Mouse (Mus musculus): ENCODE measurements at regions not wholly inside any gene's neighbourhood (a gene's known extent, or its start where the extent isn't known, plus 50 kb on each side); places are given as distances from the start of the nearest gene placed in this dataset.

- DNase-seq, result no peak
Measured at GRCm38 (mm10) chr6:111621684-111622480, 651.7 kb upstream of the Lmcd1 start.

DNA sequence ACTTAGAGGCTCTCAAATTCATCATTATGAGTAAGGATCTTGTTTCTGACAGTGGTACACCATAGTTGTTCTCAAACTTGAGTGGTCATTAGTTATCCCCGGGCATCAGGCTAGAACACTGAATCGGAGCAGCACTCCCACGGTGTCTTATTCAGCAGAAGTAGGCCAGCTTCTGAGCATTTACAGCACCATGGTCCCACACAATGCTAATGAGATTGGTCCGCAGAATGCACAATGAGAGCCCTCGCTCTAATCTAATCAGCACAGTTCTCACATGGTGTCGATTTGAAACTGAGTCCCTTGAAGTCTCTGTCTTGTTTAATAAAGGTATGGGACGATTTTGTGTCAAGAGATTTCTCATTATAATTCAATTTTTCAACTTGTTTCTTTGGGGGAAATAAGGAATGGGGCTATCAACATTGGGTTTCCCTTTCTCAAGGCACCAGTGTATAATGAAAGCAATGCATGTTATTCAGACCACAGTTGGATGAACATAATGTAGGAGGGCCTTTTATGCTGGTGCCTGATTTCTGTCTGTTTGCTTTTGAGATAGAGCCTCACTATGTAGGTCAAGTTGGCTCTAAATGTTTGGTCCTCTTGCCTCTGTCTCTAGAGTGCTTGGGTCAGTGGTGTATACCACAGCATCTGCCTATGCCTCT is 650.9 kb upstream of the Lmcd1 start:
- no peak for DNase-seq

GRCm38 (mm10) chr6:111623140-111623497 is 650.4 kb upstream of the Lmcd1 start:
- DNase-seq, result no peak

GRCm38 (mm10) chr6:111625501-111625900 is 648.1 kb upstream of the Lmcd1 start:
- no peak for DNase-seq

- no peak for DNase-seq
Measured at GRCm38 (mm10) chr6:111652736-111653135, 620.8 kb upstream of the Lmcd1 start.

- no peak for DNase-seq
Measured at GRCm38 (mm10) chr6:111659957-111660356, 613.6 kb upstream of the Lmcd1 start.

- DNase-seq, result no peak
Measured at GRCm38 (mm10) chr6:111664603-111665002, 609.0 kb upstream of the Lmcd1 start.

DNA sequence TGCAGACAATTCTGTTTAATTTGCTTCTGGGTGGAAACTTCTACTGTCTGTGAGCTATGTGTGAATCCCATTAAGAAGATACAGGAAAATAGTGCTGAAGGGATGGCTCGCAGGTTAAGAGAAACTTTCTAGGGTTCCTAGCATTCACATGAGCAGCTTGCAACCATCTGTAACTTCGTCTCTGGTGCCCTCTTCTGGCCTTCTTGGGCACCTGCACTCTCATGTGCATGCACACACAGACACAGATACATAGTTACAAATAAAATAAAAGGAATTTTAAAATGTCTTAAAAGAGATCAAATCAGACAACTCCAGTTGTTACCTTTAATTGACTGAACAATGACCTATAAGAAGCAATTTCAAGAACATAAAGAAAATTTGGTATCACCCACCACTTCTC is 588.6 kb upstream of the Lmcd1 start:
- DNase-seq, result no peak

DNA sequence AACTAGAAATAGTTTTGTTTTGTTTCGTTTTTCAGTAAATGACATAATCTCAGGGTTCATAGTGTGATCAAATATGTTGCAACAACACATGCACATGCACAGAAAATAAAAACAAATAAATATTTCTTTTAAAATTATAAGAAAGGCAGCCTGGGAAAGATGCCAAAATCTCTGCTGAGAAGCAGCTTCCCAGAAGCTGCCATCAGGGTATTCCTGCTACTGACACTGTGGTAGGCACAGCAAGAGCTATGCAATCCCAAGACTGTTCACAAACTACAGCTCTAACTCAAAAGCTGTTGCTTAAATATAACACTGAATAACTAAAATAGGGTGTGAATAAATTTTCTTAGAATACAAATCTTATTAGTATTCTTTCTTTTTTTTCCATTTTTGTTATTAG is 570.7 kb upstream of the Lmcd1 start:
- DNase-seq, result no peak

GRCm38 (mm10) chr6:111708277-111708676 is 565.3 kb upstream of the Lmcd1 start:
- DNase-seq, result no peak

GRCm38 (mm10) chr6:111725969-111726368 is 547.6 kb upstream of the Lmcd1 start:
- no peak for DNase-seq

GRCm38 (mm10) chr6:111730381-111730780 is 543.2 kb upstream of the Lmcd1 start:
- DNase-seq, result no peak

GRCm38 (mm10) chr6:111733926-111734325 is 539.6 kb upstream of the Lmcd1 start:
- no peak for DNase-seq

DNA sequence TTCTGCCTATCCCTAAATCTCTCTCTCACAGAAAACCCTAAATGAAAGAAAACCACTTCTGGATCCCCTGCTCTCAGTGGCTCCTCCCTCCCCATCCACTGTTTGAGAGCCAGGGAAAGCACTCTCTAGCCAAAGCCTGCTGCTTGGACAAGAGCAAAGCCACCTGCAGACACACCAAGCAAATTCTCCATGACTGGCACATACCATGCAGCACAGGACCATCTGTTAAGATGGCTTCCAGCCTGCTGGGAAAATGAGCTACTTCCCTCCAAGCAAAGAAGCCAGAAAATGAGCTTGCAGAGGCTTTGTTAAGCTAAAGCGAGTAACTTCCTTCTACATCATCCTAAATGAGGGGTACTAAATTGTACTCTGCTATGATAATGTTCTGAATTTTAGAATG is 534.6 kb upstream of the Lmcd1 start:
- DNase-seq, result peak; percentile 46

DNA sequence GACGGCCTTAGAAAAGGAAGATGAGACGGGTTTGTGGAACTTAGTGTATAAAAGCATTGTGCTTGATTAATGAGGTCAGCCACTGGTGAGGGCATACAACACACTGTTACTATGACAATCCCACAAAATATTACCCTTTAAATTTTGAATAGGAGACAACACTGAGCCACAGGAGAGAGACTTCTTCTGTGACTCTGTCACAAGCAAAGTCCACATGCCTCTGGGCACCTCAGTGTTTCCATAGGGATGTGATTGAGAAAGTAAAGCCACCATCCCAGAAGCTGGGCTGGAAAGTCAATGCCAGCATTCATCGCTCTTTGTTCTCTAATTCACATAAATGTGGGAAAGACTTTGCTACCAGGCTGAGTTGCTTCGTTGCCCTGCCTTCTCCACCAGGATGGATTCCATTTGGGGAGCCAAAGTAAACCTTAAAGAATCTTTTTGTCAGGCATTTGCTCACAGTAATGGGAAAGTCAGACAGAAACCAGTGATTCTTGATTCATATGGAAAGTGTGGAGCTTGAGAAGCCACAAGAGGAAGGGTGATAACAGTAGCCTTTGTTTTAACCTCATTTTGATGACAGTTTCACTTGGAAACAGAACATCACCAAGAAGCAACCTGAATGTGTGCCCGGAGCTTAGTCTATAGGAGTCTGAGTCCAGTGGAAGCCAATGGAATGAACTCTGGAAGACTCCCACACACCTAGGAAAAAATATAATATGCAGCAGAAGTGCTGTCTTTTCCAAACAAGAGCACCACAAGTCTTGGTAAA is 491.7 kb upstream of the Lmcd1 start:
- no peak for DNase-seq

DNA sequence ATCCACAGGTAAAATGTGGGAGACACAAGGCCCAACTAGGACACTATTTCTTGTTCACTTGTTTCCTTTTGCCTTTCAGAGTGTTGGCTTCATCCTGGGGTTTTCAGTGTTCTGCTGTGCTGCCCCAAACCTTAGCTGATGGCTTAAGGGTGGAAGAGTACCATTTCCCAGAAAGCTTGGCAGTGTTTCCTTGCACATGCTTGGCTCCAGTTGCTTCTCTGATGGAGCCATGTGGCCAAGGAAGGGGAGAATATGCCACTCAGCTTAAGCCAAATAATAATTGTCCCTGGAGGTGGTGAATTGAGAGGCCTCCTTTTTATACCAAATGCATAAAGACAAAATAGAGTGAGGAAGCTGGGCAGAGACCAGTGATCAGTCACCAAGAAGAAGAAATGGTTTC is 464.9 kb upstream of the Lmcd1 start:
- no peak for DNase-seq

DNA sequence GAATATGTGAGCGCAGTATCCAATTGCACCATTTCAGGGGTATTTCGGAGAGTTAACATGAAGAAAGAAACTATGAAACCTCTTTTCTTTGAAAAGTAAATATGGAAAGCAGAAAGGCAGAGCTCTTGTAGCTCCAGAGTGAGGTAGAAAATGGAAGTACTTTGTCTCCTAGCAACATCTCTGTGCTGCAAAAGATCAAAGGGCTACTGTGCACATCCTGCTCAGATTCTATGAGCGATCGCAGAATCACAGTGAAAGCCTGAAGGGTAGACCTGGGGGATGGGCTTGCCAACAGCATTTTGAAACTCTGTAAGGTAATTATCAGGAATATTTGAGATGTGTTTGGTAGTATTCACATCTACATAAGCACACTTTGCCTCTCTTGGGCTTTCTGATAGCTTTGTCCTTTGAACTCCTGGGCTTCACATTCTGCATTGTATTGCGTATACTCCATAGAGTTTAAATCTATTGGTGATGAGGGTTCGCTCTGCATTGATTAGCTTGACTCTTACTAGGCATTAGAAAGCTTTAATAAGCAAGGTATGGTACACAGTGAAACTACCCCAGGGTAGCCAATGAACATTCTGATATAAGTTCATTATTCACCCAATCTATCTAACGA is 459.5 kb upstream of the Lmcd1 start:
- DNase-seq, result no peak

- DNase-seq, result no peak
Measured at GRCm38 (mm10) chr6:111815150-111815549, 458.4 kb upstream of the Lmcd1 start.

- no peak for DNase-seq
Measured at GRCm38 (mm10) chr6:111820265-111820664, 453.3 kb upstream of the Lmcd1 start.

DNA sequence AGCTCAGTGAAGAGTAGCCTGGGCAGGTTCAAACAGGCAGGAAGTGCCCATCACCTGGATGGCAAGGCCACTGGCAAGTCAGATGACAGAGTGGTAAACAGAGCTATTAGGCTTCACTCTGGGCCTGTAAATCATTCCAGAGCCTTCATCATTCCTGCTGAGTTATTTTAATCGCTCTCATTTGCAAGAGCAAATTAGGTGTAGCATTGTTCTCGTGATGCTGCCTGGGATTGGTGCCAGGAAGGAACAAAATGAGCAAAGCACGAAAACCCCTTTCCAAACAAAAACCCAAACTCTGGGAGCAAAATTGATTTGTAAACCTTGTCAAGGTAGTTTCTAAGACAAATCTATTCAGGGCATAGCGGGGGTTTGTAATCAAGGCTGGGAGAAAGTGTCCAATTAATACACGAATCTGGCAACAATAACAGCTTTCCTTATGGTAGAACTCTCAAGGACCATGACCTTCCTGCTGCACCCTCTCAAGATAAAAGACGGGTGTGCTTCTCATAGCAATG is 429.2 kb upstream of the Lmcd1 start:
- DNase-seq, result peak; percentile 12

DNA sequence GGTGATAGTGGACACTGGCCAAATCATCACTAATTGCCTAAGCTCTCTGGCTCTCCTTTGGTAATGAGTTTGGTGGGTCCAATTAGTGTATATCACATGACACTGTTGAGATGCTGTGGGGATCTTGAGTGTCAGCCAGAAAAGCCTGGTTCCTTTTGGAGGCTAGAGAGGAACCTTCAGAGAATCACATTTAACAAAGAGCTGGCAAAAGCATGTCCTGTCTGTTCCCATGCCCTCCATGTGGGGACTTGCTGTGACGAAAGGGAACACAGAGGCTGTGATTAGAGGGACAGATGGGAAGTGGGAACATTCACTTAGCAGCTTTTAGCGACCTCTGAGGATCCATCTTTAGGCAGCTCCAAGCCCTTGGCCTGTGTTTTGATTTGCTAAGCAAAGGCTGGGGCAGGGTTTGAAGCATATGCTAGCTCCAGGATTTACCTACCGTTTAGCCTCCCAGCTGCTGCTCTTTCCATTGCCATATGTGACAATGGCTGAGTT is 407.4 kb upstream of the Lmcd1 start:
- peak; percentile 8 for DNase-seq

GRCm38 (mm10) chr6:111882557-111882956 is 391.0 kb upstream of the Lmcd1 start:
- DNase-seq, result no peak

- DNase-seq, result no peak
Measured at GRCm38 (mm10) chr6:111883946-111884345, 389.6 kb upstream of the Lmcd1 start.
